9 mouse cellular contexts compared by ENCODE assay signal in the genomic region with DNA sequence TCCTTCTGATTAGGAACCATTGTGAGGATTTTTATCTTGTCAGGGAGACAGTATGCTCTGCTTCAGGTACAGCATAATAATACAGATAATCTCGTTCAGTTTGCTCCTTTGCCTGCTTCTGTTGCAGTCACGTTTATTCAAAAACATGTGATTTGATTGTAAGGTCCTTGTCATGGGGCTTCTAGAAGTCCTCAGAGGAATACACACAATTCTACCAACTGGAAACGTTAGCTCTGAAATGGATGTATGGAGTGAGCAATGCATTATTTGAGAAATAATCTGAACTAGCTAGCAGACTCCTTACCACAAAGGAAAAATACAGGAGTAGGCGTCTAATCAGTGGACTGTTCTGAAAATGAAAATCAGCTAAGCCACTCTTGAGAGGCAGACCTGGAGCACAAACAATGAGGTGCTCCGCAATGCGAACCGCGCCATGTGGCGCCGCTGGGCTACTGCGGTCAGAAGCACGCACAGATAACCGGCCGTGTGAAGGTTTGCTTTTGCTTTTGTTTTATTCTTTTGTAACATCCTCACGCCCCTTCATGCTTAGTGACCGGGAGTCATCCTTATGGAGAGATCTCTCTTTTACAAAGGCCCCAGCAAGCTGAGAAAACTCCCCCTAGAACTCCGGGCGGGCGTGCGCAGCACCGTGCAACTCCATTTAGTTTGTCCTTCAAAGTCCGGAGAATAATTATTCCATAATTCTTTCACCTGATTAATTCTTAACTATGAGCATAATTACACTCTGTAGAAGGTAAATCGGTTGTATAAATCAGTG.
DNase-seq lines count a peak whose midpoint lies in the region; ATAC-seq lines count a peak whose summit lies in the region.
"Had no signal": no experiment of that assay in that cellular context is flagged by ENCODE, and none has a peak within 500 bp of the region (broad histone marks: within the 10 kb centered on the region; RNA-seq: fewer than 3 reads in every experiment).

No protein-coding gene starts in this region.

- peak overlapping the region; percentile 51 for H3K4me3 ChIP-seq in heart, embryonic 12.5 days
- peak overlapping the region; percentile 41 for H3K4me3 ChIP-seq in brown adipose tissue, adult 24 weeks (ENCODE audit: insufficient read depth, low read depth, low read length)
- peak overlapping the region; percentile 48 for H3K4me3 ChIP-seq in forebrain, embryonic 14.5 days (ENCODE audit: low read depth, low read length)

- no peaks in the 10 kb centered on the region for H3K9me3 ChIP-seq in heart, embryonic 12.5 days (replicated peaks)
- H3K9me3 ChIP-seq in forebrain, embryonic 14.5 days (replicated peaks; ENCODE audit: control insufficient read depth, low read length) = no peaks in the 10 kb centered on the region

- peaks cover 3% of the 10 kb centered on the region; the same call in 1 of the 2 replicates for H3K27me3 ChIP-seq in heart, embryonic 12.5 days (replicated peaks)
- no peaks in the 10 kb centered on the region for H3K27me3 ChIP-seq in forebrain, embryonic 14.5 days (replicated peaks; ENCODE audit: control insufficient read depth, insufficient read depth, low read length)
- H3K27me3 ChIP-seq: CH12.LX had no signal

- H3K9ac ChIP-seq in heart, embryonic 12.5 days = peak overlapping the region; percentile 34; the same call in 1 of the 2 replicates
- H3K9ac ChIP-seq in forebrain, embryonic 14.5 days (ENCODE audit: low read length) = peak overlapping the region; percentile 63

- intact Hi-C loops in heart, postnatal 25 days (cut with DNase I) = no loop called here

- no peaks in the 10 kb centered on the region for H3K4me1 ChIP-seq in heart, embryonic 12.5 days (replicated peaks)
- no peaks in the 10 kb centered on the region for H3K4me1 ChIP-seq in brown adipose tissue, adult 24 weeks (ENCODE audit: control insufficient read depth, insufficient read depth, insufficient read length, low read length)
- H3K4me1 ChIP-seq in forebrain, embryonic 14.5 days (ENCODE audit: control insufficient read depth, insufficient read depth, low read length) = no peaks in the 10 kb centered on the region

- no peak for DNase-seq in heart, postnatal 25 days (ENCODE audit: low spot score)
- peak; percentile 75 for DNase-seq in forebrain, embryonic 14.5 days (ENCODE audit: low spot score)
- peak; percentile 4 for DNase-seq in kidney, postnatal 14 days
- DNase-seq in mesoderm, embryonic 11.5 days (ENCODE audit: low read depth, low spot score) = peak; percentile 56
- DNase-seq in testis, postnatal 10 days (ENCODE audit: low spot score) = peak; percentile 45
- DNase-seq in urinary bladder, postnatal 36 days (ENCODE audit: low spot score in 2 of 2) = no peak

- H3K4me2 ChIP-seq in heart, embryonic 12.5 days = peak overlapping the region; percentile 79
- peak overlapping the region; percentile 74 for H3K4me2 ChIP-seq in forebrain, embryonic 14.5 days (ENCODE audit: low read length)

- no peak overlapping the region for H3K27ac ChIP-seq in heart, embryonic 12.5 days (ENCODE audit: poor library complexity, severe bottlenecking)
- no peak overlapping the region for H3K27ac ChIP-seq in brown adipose tissue, adult 24 weeks (replicated peaks; ENCODE audit: low read depth, low read length)
- H3K27ac ChIP-seq in forebrain, embryonic 14.5 days (ENCODE audit: low read depth, low read length) = peak overlapping the region; percentile 44; the same call in 1 of the 2 replicates

- no peaks in the 10 kb centered on the region for H3K36me3 ChIP-seq in heart, embryonic 12.5 days
- no peaks in the 10 kb centered on the region for H3K36me3 ChIP-seq in forebrain, embryonic 14.5 days (ENCODE audit: control insufficient read depth, insufficient read depth, low read length)

- peak; percentile 82 for ATAC-seq in heart, embryonic 12.5 days (ENCODE audit: insufficient number of reproducible peaks, low FRiP score)
- peak; percentile 89 for ATAC-seq in forebrain, embryonic 14.5 days

- 6% methylated on average over 23 of the region's 23 CpGs for WGBS in heart, embryonic 12.5 days
- WGBS in forebrain, embryonic 14.5 days = 4% methylated on average over 23 of the region's 23 CpGs

Comparison
In these comparisons a context has a peak if more than half of its experiments do, and no peak if none do; other contexts are left out.
1. DNase-seq: peak in forebrain, embryonic 14.5 days (single experiment), kidney, postnatal 14 days (single experiment), mesoderm, embryonic 11.5 days (single experiment) and testis, postnatal 10 days (single experiment); none in heart, postnatal 25 days (single experiment) and urinary bladder, postnatal 36 days (0 of 2).
2. Peak in every context shown above with its lines, with median percentiles within 50 percentile points of each other: H3K4me3 ChIP-seq.